Mouse (Mus musculus) megakaryocyte, adult 5-6 weeks (primary cell): ENCODE measurements around the gene Get4. TPM values are rescaled to one million over a fixed set of nuclear protein-coding genes. Genes with fewer than 3 reads are reported as not detected.

ENCODE experiments used
- ATAC-seq: 2 replicates; pipeline ENCODE4 v1.8.0; 2016; ENCODE audit warnings: mild to moderate bottlenecking, inconsistent platforms; ENCODE audit not compliant: poor library complexity, severe bottlenecking
- total RNA-seq, 2 experiments: library from RNA; stranded (forward) in 1 of 2; stranded (reverse) in 1 of 2; fragments of 153-499, 151-499 nt in 1 of 2; fragments of 221-1000, 200-1000 nt in 1 of 2; gene quantifications; 2 replicates each; pipeline versions ENCODE4 v1.2.3 to v1.2.4; 2015 to 2017

Get4 gene
- total RNA-seq, 2 experiments from 2014 or later, result 18.5 to 23.0 TPM

- ATAC-seq, result no peak
Observed at GRCm38 (mm10) chr5:139314941-139315642, 63.0 kb downstream of the Get4 start.

DNA sequence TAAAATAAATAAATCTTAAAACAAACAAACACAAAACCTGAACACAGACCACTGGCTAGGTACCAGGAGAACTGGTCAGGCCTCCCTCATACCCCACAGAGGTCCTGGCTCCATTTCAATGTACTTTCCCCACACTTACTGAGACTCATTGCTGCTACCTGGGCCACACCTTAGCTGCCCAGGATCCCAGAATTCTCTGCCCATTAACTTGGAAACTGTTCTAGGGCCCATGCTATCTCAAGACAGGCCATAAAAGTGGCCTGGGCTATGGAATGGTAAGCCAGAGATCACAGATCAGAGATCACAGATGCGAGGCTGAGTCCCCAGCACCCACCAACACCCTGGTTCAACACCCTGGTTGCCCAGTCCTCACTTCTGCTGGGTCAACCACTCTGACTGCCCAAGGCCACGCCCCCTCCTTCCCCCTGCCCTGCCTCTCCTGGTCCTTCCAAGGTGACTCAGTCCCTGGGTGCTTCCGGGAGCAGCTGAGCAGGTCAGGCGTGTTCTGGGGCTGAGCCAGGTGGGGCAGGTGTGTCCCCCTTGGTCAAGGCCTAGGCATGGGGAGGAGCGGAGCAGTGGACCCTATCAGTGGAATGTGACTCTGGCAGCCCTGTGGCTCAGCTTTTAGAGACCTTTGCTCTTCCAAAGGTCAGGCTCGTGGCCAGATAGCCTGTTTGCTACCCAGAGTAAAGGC, 65.0 kb downstream of the Get4 start:
- ATAC-seq, result no peak

DNA sequence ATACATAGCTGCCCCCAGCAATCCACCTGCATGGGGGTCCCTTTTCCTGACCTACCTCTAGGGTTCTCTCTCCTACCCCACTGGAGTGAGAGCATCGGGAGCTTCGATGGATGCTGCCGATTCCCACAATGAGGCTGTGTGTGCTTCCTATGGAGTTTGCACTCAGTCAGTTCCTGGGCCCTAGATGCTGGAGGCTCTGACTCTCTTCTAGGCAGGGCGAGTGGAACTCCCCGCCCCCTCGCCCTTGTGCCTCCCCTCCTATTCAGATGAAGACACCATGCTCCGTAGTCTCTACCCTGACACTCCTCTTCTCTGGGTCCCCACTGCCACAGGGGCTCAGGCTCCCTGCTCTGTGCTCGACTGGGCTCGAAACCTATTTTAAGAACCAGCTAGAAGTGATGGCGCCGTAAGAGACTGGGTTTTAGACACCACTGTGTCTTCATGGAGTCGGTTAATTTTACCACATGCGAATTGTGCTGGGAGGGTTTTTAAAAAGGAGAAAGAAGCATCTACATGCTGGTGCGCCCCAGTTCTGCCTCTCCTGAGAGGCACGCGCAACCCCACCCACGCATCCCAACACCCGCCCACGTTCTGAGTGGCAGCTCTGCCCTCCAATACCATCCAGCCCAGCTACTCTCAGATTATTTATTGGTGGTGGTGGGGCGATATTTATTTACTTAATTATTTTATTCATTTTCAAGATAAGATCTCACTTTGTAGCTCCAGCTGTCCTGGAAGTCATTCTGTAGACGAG, 65.8 kb downstream of the Get4 start:
- ATAC-seq, result no peak

Other genes starting within 250 kb of the Get4 start
- 0.27 and 0.60 TPM in 2 replicates for gene Prkar1b, start 102.3 kb upstream of the Get4 start, total RNA-seq (2015)
- 0.04 and 0.48 TPM in 2 replicates for gene Prkar1b, start 102.3 kb upstream of the Get4 start, total RNA-seq (2017)
- 5.2 and 5.6 TPM in 2 replicates for gene Dnaaf5, start 102.1 kb upstream of the Get4 start, total RNA-seq (2015)
- gene Dnaaf5, start 102.1 kb upstream of the Get4 start, total RNA-seq (2017), result 3.3 and 4.1 TPM in 2 replicates
- gene Sun1, start 51.7 kb upstream of the Get4 start, total RNA-seq (2015), result 40.8 and 44.1 TPM in 2 replicates
- gene Sun1, start 51.7 kb upstream of the Get4 start, total RNA-seq (2017), result 67.0 and 72.5 TPM in 2 replicates
- gene Adap1, start 73.3 kb downstream of the Get4 start, total RNA-seq (2015), result 42.5 and 43.9 TPM in 2 replicates
- 56.9 and 61.1 TPM in 2 replicates for gene Adap1, start 73.3 kb downstream of the Get4 start, total RNA-seq (2017)
- 35.6 and 42.6 TPM in 2 replicates for gene Cox19, start 99.1 kb downstream of the Get4 start, total RNA-seq (2015)
- 20.0 and 24.6 TPM in 2 replicates for gene Cox19, start 99.1 kb downstream of the Get4 start, total RNA-seq (2017)
- not detected in 2 replicates for gene Cyp2w1, start 100.3 kb downstream of the Get4 start, total RNA-seq (2015)
- not detected in 2 replicates for gene Cyp2w1, start 100.3 kb downstream of the Get4 start, total RNA-seq (2017)
- 9.8 and 13.1 TPM in 2 replicates for gene Gpr146, start 125.4 kb downstream of the Get4 start, total RNA-seq (2015)
- gene Gpr146, start 125.4 kb downstream of the Get4 start, total RNA-seq (2017), result 9.6 and 14.8 TPM in 2 replicates
- 18.3 and 19.9 TPM in 2 replicates for gene C130050O18Rik, start 153.0 kb downstream of the Get4 start, total RNA-seq (2015)
- gene C130050O18Rik, start 153.0 kb downstream of the Get4 start, total RNA-seq (2017), result 16.6 and 19.7 TPM in 2 replicates
- 0.07 TPM in 1 of 2 replicates, not detected in the other for gene Gper1, start 170.8 kb downstream of the Get4 start, total RNA-seq (2015)
- 0.22 TPM in 1 of 2 replicates, not detected in the other for gene Gper1, start 170.8 kb downstream of the Get4 start, total RNA-seq (2017)
- gene 3110082I17Rik, start 208.2 kb downstream of the Get4 start, total RNA-seq (2015), result 12.4 and 15.8 TPM in 2 replicates
- 10.8 and 11.4 TPM in 2 replicates for gene 3110082I17Rik, start 208.2 kb downstream of the Get4 start, total RNA-seq (2017)
- 11.4 and 14.9 TPM in 2 replicates for gene Zfand2a, start 232.2 kb downstream of the Get4 start, total RNA-seq (2015)
- gene Zfand2a, start 232.2 kb downstream of the Get4 start, total RNA-seq (2017), result 6.7 and 21.9 TPM in 2 replicates